Mouse (Mus musculus) hindbrain, embryonic 16.5 days (tissue): Measurements from ENCODE around the gene Prelid3b. TPM values are rescaled to one million over a fixed set of nuclear protein-coding genes. Genes with fewer than 3 reads are reported as not detected.
A peak's percentile ranks its signal among the peaks of the same experiment; 100 is the strongest.

Experiments used
- ATAC-seq: fragments of 200-750 bp; cut with Nextera tagmentation; 2 replicates; pipeline ENCODE4 v1.8.0; 2017; ENCODE audit warnings: moderate TSS enrichment, moderate library complexity
- H3K27ac ChIP-seq: fragments of 300-500 bp; sonication (generic); 2 replicates; pipeline ENCODE4 v1.5.1; 2014; ENCODE audit warnings: low read depth, mild to moderate bottlenecking, control low read depth, low read length, moderate library complexity
- H3K27me3 ChIP-seq: fragments of 300-500 bp; sonication (generic); replicated peaks from 2 replicates; pipeline ENCODE4 v1.6.1; 2014; ENCODE audit warnings: low read length; ENCODE audit not compliant: control insufficient read depth, insufficient read depth
- H3K36me3 ChIP-seq: fragments of 300-500 bp; sonication (generic); 2 replicates; pipeline ENCODE4 v1.6.1; 2014; ENCODE audit warnings: mild to moderate bottlenecking, low read length, moderate library complexity, mixed read lengths; ENCODE audit not compliant: control insufficient read depth, insufficient read depth
- H3K4me1 ChIP-seq: fragments of 300-500 bp; sonication (generic); 2 replicates; pipeline ENCODE4 v1.6.1; 2014; ENCODE audit warnings: low read depth, low read length; ENCODE audit not compliant: control insufficient read depth, insufficient read depth
- H3K4me2 ChIP-seq: fragments of 300-500 bp; sonication (generic); 2 replicates; pipeline ENCODE4 v1.6.1; 2014; ENCODE audit warnings: mild to moderate bottlenecking, low read length, control low read depth, moderate library complexity
- H3K4me3 ChIP-seq: fragments of 300-500 bp; sonication (generic); 2 replicates; pipeline ENCODE4 v1.5.1; 2014; ENCODE audit warnings: mild to moderate bottlenecking, low read length, control low read depth, moderate library complexity
- H3K9ac ChIP-seq: fragments of 300-500 bp; sonication (generic); 2 replicates; pipeline ENCODE4 v1.6.1; 2014; ENCODE audit warnings: low read depth, mild to moderate bottlenecking, control low read depth, low read length, moderate library complexity
- H3K9me3 ChIP-seq: fragments of 300-500 bp; sonication (generic); 2 replicates; pipeline ENCODE4 v1.6.1; 2014; ENCODE audit warnings: mild to moderate bottlenecking, low read length, moderate library complexity; ENCODE audit not compliant: control insufficient read depth
- WGBS: fragments of 180-500 bp; shearing (Covaris S2); extraction: QIAGEN DNeasy Blood & Tissue Kit; methylation state at CpG from one replicate; pipeline ENCODE4 v1.1.7; 2014; 5-methylcytosine and 5-hydroxymethylcytosine counted together
- polyA plus RNA-seq: library from polyadenylated mRNA; unstranded; fragments of >200 nt; fragmentation: Nextera tagmentation; extraction: Ambion mirVana; gene quantifications from 2 replicates; pipeline ENCODE4 v1.2.1, GENCODE M21; 2015

Prelid3b gene
- polyA plus RNA-seq, 1 experiment from 2014 or later, result 114 TPM

- peaks cover 4% of the 10 kb centered on the region for H3K4me1 ChIP-seq
- ATAC-seq, result peak; percentile 54; the same call in 1 of the 2 replicates
Measured at GRCm38 (mm10) chr2:174502321-174502720, 29.4 kb upstream of the Prelid3b start.

GRCm38 (mm10) chr2:174501517-174501916 is 28.6 kb upstream of the Prelid3b start:
- Histone ChIP-seq H3K4me3 (no peak overlapping the region), H3K9me3 (no peaks in the 10 kb centered on the region), H3K4me2 (no peak overlapping the region), H3K4me1 (peaks cover 4% of the 10 kb centered on the region), H3K36me3 (no peaks in the 10 kb centered on the region), H3K27ac (no peak overlapping the region), H3K27me3 (no peaks in the 10 kb centered on the region), H3K9ac (no peak overlapping the region)
- ATAC-seq, result no peak
- 70% methylated on average over 8 of the region's 8 CpGs for whole genome bisulfite sequencing

More at GRCm38 (mm10) chr2:174502321-174502720, 29.4 kb upstream of the Prelid3b start:
- no peak overlapping the region for H3K27ac ChIP-seq
- H3K4me3 ChIP-seq, result no peak overlapping the region
- no peak overlapping the region for H3K4me2 ChIP-seq
- no peaks in the 10 kb centered on the region for H3K36me3 ChIP-seq
- no peaks in the 10 kb centered on the region for H3K9me3 ChIP-seq
- H3K27me3 ChIP-seq, result no peaks in the 10 kb centered on the region
- WGBS, result 48% methylated on average over 5 of the region's 5 CpGs
- H3K9ac ChIP-seq, result no peak overlapping the region

DNA sequence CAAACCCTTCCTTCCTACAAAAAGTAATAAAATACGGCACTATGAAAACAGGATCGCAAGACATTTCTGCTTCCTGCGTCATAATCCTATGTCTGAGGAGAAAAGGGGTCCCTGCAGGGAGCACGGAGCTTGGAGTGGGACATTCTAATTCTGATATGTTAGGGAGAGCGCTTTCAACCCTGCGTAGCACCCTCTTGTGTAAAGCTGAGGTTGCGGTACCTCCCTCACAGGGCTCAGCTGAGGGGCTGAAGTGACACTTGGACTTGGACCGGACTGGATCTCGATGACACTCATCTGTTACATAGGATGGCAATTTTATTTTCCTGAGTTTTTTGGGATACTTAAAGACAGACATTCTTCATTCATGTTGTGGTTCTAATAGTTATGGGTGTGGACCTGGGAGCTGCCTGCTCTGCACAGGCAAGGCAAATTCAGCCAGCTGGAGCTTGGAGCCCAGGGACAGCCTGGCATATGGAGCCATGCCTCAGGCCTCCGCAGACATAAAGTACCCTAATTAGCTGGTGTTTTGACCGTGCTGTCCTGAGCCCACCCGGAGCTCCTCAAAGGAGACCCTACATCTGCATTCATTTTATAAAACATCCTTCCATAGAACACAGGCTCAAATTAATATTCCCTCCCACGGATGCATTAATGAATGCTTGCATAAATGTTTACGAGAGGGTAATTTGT is 28.1 kb upstream of the Prelid3b start:
- no peak overlapping the region for H3K9ac ChIP-seq
- ATAC-seq, result peak; percentile 42; the same call in 1 of the 2 replicates
- H3K27me3 ChIP-seq, result no peaks in the 10 kb centered on the region
- peaks cover 1% of the 10 kb centered on the region; the same call in 1 of the 2 replicates for H3K9me3 ChIP-seq
- 72% methylated on average over 14 of the region's 14 CpGs for WGBS
- H3K4me3 ChIP-seq, result no peak overlapping the region
- H3K4me1 ChIP-seq, result peaks cover 4% of the 10 kb centered on the region
- no peaks in the 10 kb centered on the region for H3K36me3 ChIP-seq
- no peak overlapping the region for H3K27ac ChIP-seq
- no peak overlapping the region for H3K4me2 ChIP-seq

- Histone ChIP-seq H3K4me2 (no peak overlapping the region), H3K27me3 (no peaks in the 10 kb centered on the region), H3K4me3 (no peak overlapping the region), H3K9ac (no peak overlapping the region), H3K4me1 (no peaks in the 10 kb centered on the region), H3K27ac (no peak overlapping the region), H3K36me3 (no peaks in the 10 kb centered on the region), H3K9me3 (peaks cover 8% of the 10 kb centered on the region)
- 58% methylated on average over 2 of the region's 2 CpGs for WGBS
- no peak for ATAC-seq
Measured at GRCm38 (mm10) chr2:174492858-174493257, 20.0 kb upstream of the Prelid3b start.

- H3K4me2 ChIP-seq, result no peak overlapping the region
- no peak for ATAC-seq
- no peaks in the 10 kb centered on the region for H3K4me1 ChIP-seq
- 89% methylated on average over 5 of the region's 5 CpGs for WGBS
- H3K9ac ChIP-seq, result no peak overlapping the region
- H3K27ac ChIP-seq, result no peak overlapping the region
- H3K9me3 ChIP-seq, result no peaks in the 10 kb centered on the region
- H3K27me3 ChIP-seq, result no peaks in the 10 kb centered on the region
- H3K4me3 ChIP-seq, result no peak overlapping the region
- H3K36me3 ChIP-seq, result no peaks in the 10 kb centered on the region
Measured at GRCm38 (mm10) chr2:174487005-174487404, 14.1 kb upstream of the Prelid3b start.

- Histone ChIP-seq H3K4me1 (no peaks in the 10 kb centered on the region), H3K27me3 (no peaks in the 10 kb centered on the region), H3K36me3 (no peaks in the 10 kb centered on the region), H3K27ac (no peak overlapping the region), H3K9ac (no peak overlapping the region), H3K9me3 (no peaks in the 10 kb centered on the region), H3K4me2 (no peak overlapping the region), H3K4me3 (no peak overlapping the region)
- 66% methylated on average over 5 of the region's 5 CpGs for WGBS
- no peak for ATAC-seq
Measured at GRCm38 (mm10) chr2:174478746-174479145, 5.9 kb upstream of the Prelid3b start.

DNA sequence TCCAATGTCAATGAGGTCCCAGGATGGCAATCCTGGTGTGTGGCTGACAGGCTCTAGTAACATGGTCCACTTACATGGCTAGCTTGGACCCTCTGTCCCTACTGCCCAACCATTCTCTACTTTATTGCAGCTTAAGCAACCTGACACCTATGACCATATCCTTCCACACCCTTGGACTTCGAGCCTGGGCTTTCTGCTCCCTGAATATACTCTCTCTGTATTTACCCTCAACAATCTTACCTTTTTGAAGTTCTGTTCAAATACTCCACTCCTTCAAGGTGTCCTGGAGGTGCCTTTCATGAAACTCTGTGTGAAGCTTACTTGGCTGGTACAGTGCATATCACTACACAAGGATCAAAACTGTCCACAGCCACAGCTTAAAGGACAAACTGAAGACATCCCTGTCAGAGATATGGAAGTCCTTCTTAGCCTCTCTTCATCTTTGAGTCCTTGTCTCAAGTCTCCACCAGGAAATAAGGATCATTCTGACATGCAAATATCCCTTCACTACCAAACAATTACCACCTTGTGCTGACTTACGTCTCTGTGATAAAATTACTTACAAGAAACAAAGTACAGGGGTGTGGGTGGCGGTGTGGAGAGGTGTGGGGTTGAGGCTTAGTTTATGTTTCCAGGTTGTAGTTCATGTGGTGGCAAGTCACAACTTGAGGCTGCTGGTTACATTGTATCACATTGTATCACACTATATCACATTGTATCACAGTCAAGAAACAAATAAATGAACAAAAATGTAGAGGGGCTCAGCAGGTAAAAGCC is 4.8 kb upstream of the Prelid3b start:
- 81% methylated on average over 3 of the region's 3 CpGs for WGBS
- Histone ChIP-seq H3K27me3 (no peaks in the 10 kb centered on the region), H3K4me1 (peaks cover 3% of the 10 kb centered on the region; the same call in 1 of the 2 replicates), H3K27ac (no peak overlapping the region), H3K9ac (no peak overlapping the region), H3K36me3 (no peaks in the 10 kb centered on the region), H3K4me2 (no peak overlapping the region), H3K4me3 (no peak overlapping the region), H3K9me3 (no peaks in the 10 kb centered on the region)
- no peak for ATAC-seq

GRCm38 (mm10) chr2:174473550-174473927 is 658 bp upstream of the Prelid3b start:
- Histone ChIP-seq H3K4me1 (peaks cover 8% of the 10 kb centered on the region), H3K27me3 (no peaks in the 10 kb centered on the region), H3K4me2 (peak overlapping the region; percentile 82), H3K4me3 (peak overlapping the region; percentile 83), H3K27ac (no peak overlapping the region), H3K9me3 (no peaks in the 10 kb centered on the region), H3K9ac (no peak overlapping the region; the same call in 1 of the 2 replicates), H3K36me3 (peaks cover 2% of the 10 kb centered on the region; the same call in 1 of the 2 replicates)
- no peak for ATAC-seq
- 83% methylated on average over 5 of the region's 5 CpGs for WGBS

DNA sequence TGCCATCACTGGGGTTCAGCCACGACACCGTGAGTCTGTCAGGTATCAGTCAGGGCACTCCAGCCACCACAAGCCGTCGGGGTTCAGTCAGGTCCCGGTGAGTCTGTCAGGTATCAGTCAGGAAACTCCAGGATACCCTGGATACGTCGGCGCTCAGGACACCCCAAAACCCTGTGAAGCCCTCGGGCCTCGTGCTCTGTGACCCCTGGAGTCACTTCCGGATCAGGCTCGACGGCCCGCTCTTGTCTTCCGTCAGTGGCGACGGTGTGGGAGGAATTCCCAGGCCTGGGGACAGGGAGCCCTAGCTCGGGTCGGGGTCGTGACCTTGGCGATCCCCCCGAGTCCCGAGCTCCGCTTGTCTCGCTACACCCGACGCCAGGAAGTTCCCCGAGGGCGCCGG is 474 bp downstream of the Prelid3b start:
- Histone ChIP-seq H3K4me2 (peak overlapping the region; percentile 83), H3K9me3 (no peaks in the 10 kb centered on the region), H3K36me3 (peaks cover 2% of the 10 kb centered on the region; the same call in 1 of the 2 replicates), H3K9ac (peak overlapping the region; percentile 76), H3K4me1 (peaks cover 8% of the 10 kb centered on the region), H3K4me3 (peak overlapping the region; percentile 83), H3K27ac (peak overlapping the region; percentile 68), H3K27me3 (no peaks in the 10 kb centered on the region)
- 8% methylated on average over 29 of the region's 30 CpGs for WGBS
- ATAC-seq, result no peak; the same call in 1 of the 2 replicates
